Mouse (Mus musculus) limb, embryonic 11.5 days (tissue): ENCODE measurements around the gene Hoxa10. TPM values are rescaled to one million over a fixed set of nuclear protein-coding genes. Genes with fewer than 3 reads are reported as not detected.

Experiments used
- ATAC-seq: fragments of 200-750 bp; cut with Nextera tagmentation; 2 replicates; pipeline ENCODE4 v1.8.0; 2017; ENCODE audit warnings: low read depth; ENCODE audit not compliant: insufficient number of reproducible peaks, low FRiP score, low TSS enrichment
- DNase-seq: peaks from one replicate; pipeline ENCODE4 v3.0.0-alpha.2; 2015; ENCODE audit warnings: low spot score
- H3K27ac ChIP-seq: fragments of 300-500 bp; sonication (generic); replicated peaks from 2 replicates; pipeline ENCODE4 v1.5.1; 2014; ENCODE audit warnings: low read depth, mild to moderate bottlenecking, low read length
- H3K27me3 ChIP-seq: fragments of 300-500 bp; sonication (generic); 2 replicates; pipeline ENCODE4 v1.6.1; 2014; ENCODE audit warnings: mild to moderate bottlenecking, low read length, mixed read lengths; ENCODE audit not compliant: control insufficient read depth, insufficient read depth
- H3K36me3 ChIP-seq: fragments of 300-500 bp; sonication (generic); 2 replicates; pipeline ENCODE4 v1.6.1; 2014; ENCODE audit warnings: mild to moderate bottlenecking, low read length, moderate library complexity, mixed read lengths; ENCODE audit not compliant: control insufficient read depth, insufficient read depth
- H3K4me1 ChIP-seq: fragments of 300-500 bp; sonication (generic); 2 replicates; pipeline ENCODE4 v1.6.1; 2014; ENCODE audit warnings: low read length, mixed read lengths; ENCODE audit not compliant: control insufficient read depth, insufficient read depth
- H3K4me2 ChIP-seq: fragments of 300-500 bp; sonication (generic); 2 replicates; pipeline ENCODE4 v1.6.1; 2014; ENCODE audit warnings: low read depth, mild to moderate bottlenecking, moderate library complexity; ENCODE audit not compliant: severe bottlenecking
- H3K4me3 ChIP-seq: fragments of 300-500 bp; sonication (generic); 2 replicates; pipeline ENCODE4 v1.5.1; 2014; ENCODE audit warnings: low read depth, low read length
- H3K9ac ChIP-seq: fragments of 300-500 bp; sonication (generic); 2 replicates; pipeline ENCODE4 v1.6.1; 2014; ENCODE audit warnings: mild to moderate bottlenecking, low read length
- H3K9me3 ChIP-seq: fragments of 300-500 bp; sonication (generic); 2 replicates; pipeline ENCODE4 v1.6.1; 2016; ENCODE audit warnings: low read length; ENCODE audit not compliant: control insufficient read depth
- WGBS: fragments of 180-500 bp; shearing (Covaris S2); extraction: QIAGEN DNeasy Blood & Tissue Kit; methylation state at CpG from one replicate; pipeline ENCODE4 v1.1.7; 2014; 5-methylcytosine and 5-hydroxymethylcytosine counted together
- polyA plus RNA-seq: library from polyadenylated mRNA; unstranded; fragments of >200 nt; fragmentation: Nextera tagmentation; extraction: Ambion mirVana; gene quantifications from 2 replicates; pipeline ENCODE4 v1.2.1, GENCODE M21; 2014

Gene Hoxa10
- polyA plus RNA-seq, 1 experiment from 2014 or later, result 278 TPM

GRCm38 (mm10) chr6:52217895-52218642, 22.6 kb downstream of the Hoxa10 start:
- H3K4me1 ChIP-seq, result peaks cover 50% of the 10 kb centered on the region
- no peaks in the 10 kb centered on the region for H3K36me3 ChIP-seq
- no peaks in the 10 kb centered on the region for H3K27me3 ChIP-seq
- H3K27ac ChIP-seq, result peak overlapping the region; percentile 98
- ATAC-seq (no peak), DNase-seq (peak; percentile 68)
- WGBS, result under 1% methylated on average over 23 of the region's 23 CpGs
- peak overlapping the region; percentile 89 for H3K4me2 ChIP-seq
- H3K9me3 ChIP-seq, result no peaks in the 10 kb centered on the region
- H3K4me3 ChIP-seq, result peak overlapping the region; percentile 87
- peak overlapping the region; percentile 98 for H3K9ac ChIP-seq

- H3K4me1 ChIP-seq, result peaks cover 50% of the 10 kb centered on the region
- ATAC-seq, result peak; percentile 52; the same call in 1 of the 2 replicates
- H3K4me2 ChIP-seq, result peak overlapping the region; percentile 89
- peak overlapping the region; percentile 98 for H3K27ac ChIP-seq
- H3K36me3 ChIP-seq, result no peaks in the 10 kb centered on the region
- peak overlapping the region; percentile 87 for H3K4me3 ChIP-seq
- peak overlapping the region; percentile 98 for H3K9ac ChIP-seq
- under 1% methylated on average over 25 of the region's 25 CpGs for whole genome bisulfite sequencing
- no peaks in the 10 kb centered on the region for H3K27me3 ChIP-seq
- DNase-seq, result peak; percentile 96
- H3K9me3 ChIP-seq, result no peaks in the 10 kb centered on the region
Observed at GRCm38 (mm10) chr6:52217459-52217768, 23.2 kb downstream of the Hoxa10 start.

- ATAC-seq, result no peak
- Histone ChIP-seq H3K4me1 (peaks cover 50% of the 10 kb centered on the region), H3K36me3 (no peaks in the 10 kb centered on the region), H3K4me3 (peak overlapping the region; percentile 87), H3K4me2 (peak overlapping the region; percentile 89), H3K9ac (peak overlapping the region; percentile 86), H3K27me3 (no peaks in the 10 kb centered on the region), H3K9me3 (no peaks in the 10 kb centered on the region), H3K27ac (peak overlapping the region; percentile 98)
- under 1% methylated on average over 60 of the region's 60 CpGs for whole genome bisulfite sequencing
- DNase-seq, result peak; percentile 85
Observed at GRCm38 (mm10) chr6:52216691-52217458, 23.8 kb downstream of the Hoxa10 start.

- H3K4me2 ChIP-seq, result peak overlapping the region; percentile 89
- H3K4me1 ChIP-seq, result peaks cover 54% of the 10 kb centered on the region
- no peaks in the 10 kb centered on the region for H3K36me3 ChIP-seq
- H3K9ac ChIP-seq, result peak overlapping the region; percentile 86
- no peaks in the 10 kb centered on the region for H3K9me3 ChIP-seq
- H3K27ac ChIP-seq, result peak overlapping the region; percentile 98
- ATAC-seq (no peak), DNase-seq (peak; percentile 75)
- WGBS, result under 1% methylated on average over 30 of the region's 30 CpGs
- H3K27me3 ChIP-seq, result no peaks in the 10 kb centered on the region
- peak overlapping the region; percentile 87 for H3K4me3 ChIP-seq
Observed at GRCm38 (mm10) chr6:52215771-52216535, 24.7 kb downstream of the Hoxa10 start.

- Histone ChIP-seq H3K27ac (no peak overlapping the region), H3K9ac (no peak overlapping the region), H3K36me3 (no peaks in the 10 kb centered on the region), H3K4me1 (peaks cover 53% of the 10 kb centered on the region), H3K9me3 (no peaks in the 10 kb centered on the region), H3K27me3 (no peaks in the 10 kb centered on the region), H3K4me3 (no peak overlapping the region), H3K4me2 (peak overlapping the region; percentile 89; the same call in 1 of the 2 replicates)
- ATAC-seq, result no peak
- DNase-seq, result no peak
- WGBS, result 20% methylated on average over 3 of the region's 3 CpGs
Observed at GRCm38 (mm10) chr6:52215070-52215469, 25.6 kb downstream of the Hoxa10 start.

- Histone ChIP-seq H3K9me3 (no peaks in the 10 kb centered on the region), H3K27ac (no peak overlapping the region), H3K36me3 (no peaks in the 10 kb centered on the region), H3K9ac (0 out of 2 replicates have a peak overlapping the region, but pooled peaks have one; percentile 37), H3K4me2 (peak overlapping the region; percentile 95), H3K4me1 (peaks cover 54% of the 10 kb centered on the region), H3K27me3 (no peaks in the 10 kb centered on the region), H3K4me3 (0 out of 2 replicates have a peak overlapping the region, but pooled peaks have one; percentile 5)
- ATAC-seq, result no peak
- no peak for DNase-seq
- 14% methylated on average over 5 of the region's 5 CpGs for WGBS
Observed at GRCm38 (mm10) chr6:52214271-52214670, 26.4 kb downstream of the Hoxa10 start.

- Histone ChIP-seq H3K9ac (peak within 1 kb of the TSS; percentile 93), H3K36me3 (no peaks in the 10 kb centered on the region), H3K27ac (peak within 1 kb of the TSS; percentile 93), H3K4me1 (peaks cover 53% of the 10 kb centered on the region), H3K4me2 (peak within 1 kb of the TSS; percentile 95), H3K4me3 (peak within 1 kb of the TSS; percentile 70), H3K9me3 (no peaks in the 10 kb centered on the region), H3K27me3 (no peaks in the 10 kb centered on the region)
- ATAC-seq (peak; percentile 69), DNase-seq (peak; percentile 86)
- 1% methylated on average over 38 of the region's 38 CpGs for WGBS
Observed at GRCm38 (mm10) chr6:52213119-52213986, 27.3 kb downstream of the Hoxa10 start, which contains the start of the genes Hoxa3 and Gm28308. Gene Hoxa3, minus strand, starts transcription at chr6:52213336. Gene Gm28308, minus strand, starts transcription at chr6:52213339.
